Mouse (Mus musculus) kidney, adult 2 months (tissue): ENCODE measurements at regions not wholly inside any gene's neighbourhood (a gene's known extent, or its start where the extent isn't known, plus 50 kb on each side); places are given as distances from the start of the nearest gene placed in this dataset.
"Not testable (repeated sequence)": the region's sequence is repeated elsewhere in the genome, so short reads cannot be mapped to it uniquely, and the experiment has no call there.

ENCODE experiments used
- DNase-seq: peaks from one replicate; pipeline ENCODE4 v3.0.0; 2021
- H3K27ac ChIP-seq: fragments of 200-500 bp; 2 replicates; pipeline ENCODE4 v1.5.1; 2012; ENCODE audit warnings: low read depth, low read length, control low read depth, inconsistent platforms; ENCODE audit not compliant: insufficient read depth
- H3K27me3 ChIP-seq: fragments of 200-500 bp; replicated peaks from 2 replicates; pipeline ENCODE4 v1.6.1; 2012; ENCODE audit warnings: mild to moderate bottlenecking, moderate library complexity, low read length, inconsistent platforms; ENCODE audit not compliant: control insufficient read depth, insufficient read depth
- H3K36me3 ChIP-seq: fragments of 200-500 bp; 2 replicates; pipeline ENCODE4 v1.6.1; 2012; ENCODE audit warnings: mild to moderate bottlenecking, moderate library complexity, low read length, inconsistent platforms; ENCODE audit not compliant: control insufficient read depth, insufficient read depth
- H3K4me1 ChIP-seq: fragments of 200-500 bp; 2 replicates; pipeline ENCODE4 v1.6.1; 2011; ENCODE audit warnings: low read length; ENCODE audit not compliant: control insufficient read depth, insufficient read depth
- H3K4me3 ChIP-seq: fragments of 200-500 bp; 2 replicates; pipeline ENCODE4 v1.5.1; 2011; ENCODE audit warnings: mild to moderate bottlenecking, low read depth, low read length, control low read depth; ENCODE audit not compliant: insufficient read depth
- CTCF ChIP-seq: fragments of 200-500 bp; conservative IDR thresholded peaks from 2 replicates; pipeline ENCODE4 v1.5.1; 2011; ENCODE audit warnings: low read depth, mild to moderate bottlenecking, control low read depth, low read length, moderate library complexity, mixed read lengths; ENCODE audit not compliant: insufficient read depth, insufficient read length
- POLR2A ChIP-seq: fragments of 200-500 bp; IDR thresholded peaks from one replicate; pipeline ENCODE4 v1.6.1; 2011; ENCODE audit warnings: low read depth, low read length, control low read depth
- WGBS: fragments of 180-500 bp; shearing (Covaris S2); methylation state at CpG from one replicate; pipeline ENCODE4 v1.1.7; 2018; 5-methylcytosine and 5-hydroxymethylcytosine counted together

GRCm38 (mm10) chr6:100402716-100403115 is 115.4 kb upstream of the Rybp start:
- Histone ChIP-seq H3K27me3 (no peaks in the 10 kb centered on the region), H3K36me3 (no peaks in the 10 kb centered on the region), H3K27ac (no peak overlapping the region), H3K4me1 (no peaks in the 10 kb centered on the region), H3K4me3 (no peak overlapping the region)
- TF ChIP-seq CTCF: no peak
- TF ChIP-seq POLR2A: no peak
- WGBS: 54% methylated on average over 4 of the region's 4 CpGs
- DNase-seq: no peak

DNA sequence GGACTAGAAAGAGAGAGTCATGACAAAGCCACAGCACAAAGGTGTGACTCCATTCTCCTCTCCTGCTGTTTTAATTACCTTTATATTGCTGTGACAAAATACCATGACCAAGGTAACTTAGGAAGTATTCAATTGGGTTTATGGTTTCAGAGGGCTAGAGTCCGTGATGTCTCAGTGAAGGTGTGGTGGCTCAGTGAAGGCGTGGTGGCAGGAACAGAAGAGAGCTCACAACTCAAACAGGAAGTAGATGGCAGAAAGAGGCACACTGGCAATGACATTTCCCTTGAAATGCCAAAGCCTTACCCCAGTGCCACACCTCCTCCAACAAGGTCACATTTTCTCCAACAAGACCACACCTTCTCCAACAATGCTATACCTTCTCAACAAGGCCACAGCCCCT is 114.4 kb upstream of the Rybp start:
- no peaks in the 10 kb centered on the region for H3K27me3 ChIP-seq
- TF ChIP-seq POLR2A (no peak), CTCF (no peak)
- no peak for DNase-seq
- WGBS: 92% methylated on average over 2 of the region's 2 CpGs
- no peak overlapping the region for H3K4me3 ChIP-seq
- H3K36me3 ChIP-seq: no peaks in the 10 kb centered on the region
- no peaks in the 10 kb centered on the region for H3K4me1 ChIP-seq
- no peak overlapping the region for H3K27ac ChIP-seq

GRCm38 (mm10) chr6:100399387-100399786 is 112.1 kb upstream of the Rybp start:
- 79% methylated on average over 1 of the region's 1 CpGs for WGBS
- H3K27ac ChIP-seq, DNase-seq, H3K4me1 ChIP-seq, H3K27me3 ChIP-seq, H3K4me3 ChIP-seq, H3K36me3 ChIP-seq: not testable (repeated sequence)

- no peaks in the 10 kb centered on the region for H3K27me3 ChIP-seq
- no peak for DNase-seq
- 68% methylated on average over 14 of the region's 14 CpGs for WGBS
- no peaks in the 10 kb centered on the region for H3K4me1 ChIP-seq
- H3K27ac ChIP-seq: no peak overlapping the region
- H3K36me3 ChIP-seq: no peaks in the 10 kb centered on the region
- no peak overlapping the region for H3K4me3 ChIP-seq
- TF ChIP-seq POLR2A (no peak), CTCF (no peak)
These were observed 109.3 kb upstream of the Rybp start for GRCm38 (mm10) chr6:100396311-100397200.

DNA sequence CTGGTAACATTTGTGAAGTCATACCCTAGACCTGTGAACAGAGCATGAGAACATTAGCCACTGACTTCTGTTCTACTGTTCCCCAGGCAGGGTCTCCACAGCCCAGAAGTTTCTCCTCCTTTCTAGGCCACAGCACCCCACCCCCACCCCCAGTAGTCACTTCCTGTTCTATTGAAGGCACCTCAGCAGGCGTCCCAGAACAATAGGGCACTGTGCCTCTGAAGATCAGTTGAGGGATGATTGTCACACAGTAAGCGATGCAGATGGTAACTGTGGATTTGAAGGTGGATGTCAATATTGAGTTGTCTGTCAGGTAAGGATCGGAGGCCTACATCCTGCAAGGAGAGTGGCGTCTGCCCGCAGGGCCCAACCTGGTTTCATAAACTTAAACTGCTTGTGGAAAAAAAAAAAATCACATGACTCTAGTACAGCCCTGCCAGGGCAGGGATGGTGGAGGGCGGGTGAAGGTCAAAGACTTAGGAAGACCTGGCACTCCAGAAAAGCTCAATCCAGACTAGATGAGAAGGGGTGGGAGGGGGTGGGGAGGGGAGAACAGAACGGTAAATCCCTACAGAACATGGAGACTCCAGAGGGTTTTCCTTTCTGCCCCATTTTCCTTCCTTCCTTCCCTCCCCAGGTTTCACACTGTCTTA is 103.1 kb upstream of the Rybp start:
- WGBS: 88% methylated on average over 7 of the region's 7 CpGs
- H3K27ac ChIP-seq: no peak overlapping the region
- TF ChIP-seq CTCF: no peak

GRCm38 (mm10) chr6:100387042-100387441 is 99.8 kb upstream of the Rybp start:
- Histone ChIP-seq H3K27me3 (no peaks in the 10 kb centered on the region), H3K36me3 (no peaks in the 10 kb centered on the region), H3K27ac (no peak overlapping the region), H3K4me1 (no peaks in the 10 kb centered on the region), H3K4me3 (no peak overlapping the region)
- WGBS: 25% methylated on average over 5 of the region's 5 CpGs
- TF ChIP-seq CTCF (no peak), POLR2A (no peak)
- DNase-seq: peak; percentile 13

More for the DNA sequence above, 103.1 kb upstream of the Rybp start:
- H3K27me3 ChIP-seq: no peaks in the 10 kb centered on the region
- no peaks in the 10 kb centered on the region for H3K36me3 ChIP-seq
- DNase-seq: no peak
- H3K4me1 ChIP-seq: no peaks in the 10 kb centered on the region
- no peak overlapping the region for H3K4me3 ChIP-seq

- 48% methylated on average over 8 of the region's 8 CpGs for WGBS
- H3K27ac ChIP-seq: no peak overlapping the region
- H3K4me1 ChIP-seq: no peaks in the 10 kb centered on the region
- no peaks in the 10 kb centered on the region for H3K36me3 ChIP-seq
- TF ChIP-seq CTCF (no peak), POLR2A (no peak)
- H3K4me3 ChIP-seq: no peak overlapping the region
- no peaks in the 10 kb centered on the region for H3K27me3 ChIP-seq
- no peak for DNase-seq
These were observed 98.4 kb upstream of the Rybp start for GRCm38 (mm10) chr6:100385640-100386039.
